Mouse (Mus musculus) olfactory bulb, adult 2 months (tissue): ENCODE data around the gene Socs4.

Source experiments
- CTCF ChIP-seq: fragments of 200-500 bp; IDR thresholded peaks from 2 replicates; pipeline ENCODE4 v1.5.1; 2012; ENCODE audit warnings: low read depth, mild to moderate bottlenecking, low read length, moderate library complexity; ENCODE audit not compliant: insufficient read depth
- POLR2A ChIP-seq: fragments of 200-500 bp; IDR thresholded peaks from 2 replicates; pipeline ENCODE4 v1.6.1; 2012; ENCODE audit warnings: mild to moderate bottlenecking, low read depth, low read length, moderate library complexity; ENCODE audit not compliant: insufficient read depth

DNA sequence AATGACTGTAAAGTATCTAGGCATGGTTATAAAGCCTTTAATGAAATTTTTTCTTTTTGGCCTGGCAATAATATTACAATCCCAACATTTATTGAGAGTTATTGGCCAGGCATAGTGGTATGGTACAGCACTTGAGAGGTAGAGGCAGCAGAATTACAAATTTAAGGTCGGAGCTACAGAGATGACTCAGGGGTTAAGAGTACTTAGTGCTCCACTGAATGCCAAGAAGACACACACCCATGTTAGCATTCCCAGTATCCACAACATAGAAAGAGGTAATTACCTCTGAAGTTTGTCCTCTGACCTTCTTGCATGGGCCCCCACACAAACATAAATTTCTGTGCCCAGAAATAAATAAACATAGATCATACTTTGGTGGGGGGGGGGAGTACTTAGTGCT lies 32.3 kb downstream of the Socs4 start:
- TF ChIP-seq CTCF (no peak), POLR2A (no peak)
